In genomic region chr2:181590471-181590870, GRCm38 (mm10) we compare ENCODE assay signal across 15 mouse cellular contexts. TPM values are rescaled to one million over a fixed set of nuclear protein-coding genes. Genes with fewer than 3 reads are reported as not detected.
DNase-seq lines count a peak whose midpoint lies in the region; ATAC-seq and TF ChIP-seq lines count a peak whose summit lies in the region.
"Had no signal": no experiment of that assay in that cellular context is flagged by ENCODE, and none has a peak within 500 bp of the region (broad histone marks: within the 10 kb centered on the region; RNA-seq: fewer than 3 reads in every experiment).

No protein-coding gene starts in this region.

- intact Hi-C loops in gastrocnemius, adult 2 months (cut with DNase I): loop anchor here (10.0 kb wide), 1 partner anchor 406 kb away; the partner anchor contains the start of gene Ppdpf

- peak; percentile 5 to 6 for DNase-seq in gastrocnemius, postnatal 4 days (ENCODE audit: low spot score in 2 of 2)
- DNase-seq in gastrocnemius, adult 2 months: no peak
- DNase-seq in midbrain, embryonic 10.5 days (ENCODE audit: low spot score): no peak
- no peak for DNase-seq in layer of hippocampus, adult 9-11 months
- DNase-seq: gastrocnemius, postnatal 14 days; kidney, postnatal 10 days; layer of hippocampus, postnatal 36 days; right cerebral cortex, postnatal 14 days; thymus, postnatal 36 days had no signal

- no peak overlapping the region for H3K9ac ChIP-seq in midbrain, embryonic 16.5 days (ENCODE audit: low read depth, low read length)
- no peak overlapping the region for H3K9ac ChIP-seq in liver, embryonic 12.5 days
- H3K9ac ChIP-seq in neural tube, embryonic 13.5 days: 0 out of 2 replicates have a peak overlapping the region, but pooled peaks have one; percentile 99
- H3K9ac ChIP-seq: limb, embryonic 15.5 days had no signal

- peaks cover 55% of the 10 kb centered on the region for H3K36me3 ChIP-seq in midbrain, embryonic 10.5 days
- H3K36me3 ChIP-seq in midbrain, embryonic 16.5 days (ENCODE audit: control insufficient read depth, insufficient read depth, low read length): peaks cover 37% of the 10 kb centered on the region
- peaks cover 51% of the 10 kb centered on the region for H3K36me3 ChIP-seq in liver, embryonic 12.5 days
- peaks cover 56% of the 10 kb centered on the region for H3K36me3 ChIP-seq in neural tube, embryonic 13.5 days

- no peak overlapping the region for H3K4me2 ChIP-seq in midbrain, embryonic 16.5 days (ENCODE audit: low read length)
- 0 out of 2 replicates have a peak overlapping the region, but pooled peaks have one; percentile 98 for H3K4me2 ChIP-seq in liver, embryonic 12.5 days
- peak overlapping the region; percentile 94 for H3K4me2 ChIP-seq in neural tube, embryonic 13.5 days

- H3K4me3 ChIP-seq in gastrocnemius, adult 2 months: no peak overlapping the region
- 0 out of 2 replicates have a peak overlapping the region, but pooled peaks have one; percentile 11 for H3K4me3 ChIP-seq in midbrain, embryonic 10.5 days
- no peak overlapping the region for H3K4me3 ChIP-seq in midbrain, embryonic 16.5 days (ENCODE audit: low read depth, low read length)
- no peak overlapping the region for H3K4me3 ChIP-seq in liver, embryonic 12.5 days
- H3K4me3 ChIP-seq in neural tube, embryonic 13.5 days: peak overlapping the region; percentile 90; the same call in 1 of the 2 replicates

- no peaks in the 10 kb centered on the region for H3K9me3 ChIP-seq in midbrain, embryonic 10.5 days (replicated peaks)
- H3K9me3 ChIP-seq in midbrain, embryonic 16.5 days (replicated peaks; ENCODE audit: control insufficient read depth, low read length, poor library complexity, severe bottlenecking): no peaks in the 10 kb centered on the region
- no peaks in the 10 kb centered on the region for H3K9me3 ChIP-seq in liver, embryonic 12.5 days (replicated peaks)
- no peaks in the 10 kb centered on the region for H3K9me3 ChIP-seq in neural tube, embryonic 13.5 days
- H3K9me3 ChIP-seq: heart, embryonic 15.5 days; limb, embryonic 15.5 days had no signal

- H3K27me3 ChIP-seq in midbrain, embryonic 10.5 days (ENCODE audit: low read depth, poor library complexity, severe bottlenecking): no peaks in the 10 kb centered on the region
- H3K27me3 ChIP-seq in midbrain, embryonic 16.5 days (ENCODE audit: control insufficient read depth, insufficient read depth, low read depth, low read length): no peaks in the 10 kb centered on the region
- H3K27me3 ChIP-seq in liver, embryonic 12.5 days (replicated peaks): no peaks in the 10 kb centered on the region
- no peaks in the 10 kb centered on the region for H3K27me3 ChIP-seq in neural tube, embryonic 13.5 days
- H3K27me3 ChIP-seq: heart, embryonic 15.5 days; limb, embryonic 15.5 days had no signal

- no peak overlapping the region for H3K27ac ChIP-seq in gastrocnemius, adult 2 months
- no peak overlapping the region for H3K27ac ChIP-seq in midbrain, embryonic 10.5 days (replicated peaks)
- H3K27ac ChIP-seq in midbrain, embryonic 16.5 days (ENCODE audit: low read length): no peak overlapping the region
- no peak overlapping the region for H3K27ac ChIP-seq in liver, embryonic 12.5 days
- H3K27ac ChIP-seq in neural tube, embryonic 13.5 days (replicated peaks): no peak overlapping the region
- H3K27ac ChIP-seq: heart, embryonic 15.5 days; limb, embryonic 15.5 days had no signal

- WGBS in midbrain, embryonic 10.5 days: 93% methylated on average over 5 of the region's 5 CpGs
- WGBS in midbrain, embryonic 16.5 days: 98% methylated on average over 5 of the region's 5 CpGs
- 80% methylated on average over 5 of the region's 5 CpGs for WGBS in liver, embryonic 12.5 days (ENCODE audit: insufficient replicate concordance)
- WGBS in neural tube, embryonic 13.5 days: 96% methylated on average over 5 of the region's 5 CpGs

- ATAC-seq in midbrain, embryonic 16.5 days: no peak
- no peak for ATAC-seq in liver, embryonic 12.5 days
- no peak for ATAC-seq in neural tube, embryonic 13.5 days (ENCODE audit: low read depth)
- ATAC-seq: inflammation-experienced regulatory T-cells, adult 6 months had no signal

- peaks cover 30% of the 10 kb centered on the region for H3K4me1 ChIP-seq in midbrain, embryonic 10.5 days
- peaks cover 19% of the 10 kb centered on the region for H3K4me1 ChIP-seq in midbrain, embryonic 16.5 days (ENCODE audit: control insufficient read depth, insufficient read depth, low read length)
- peaks cover 34% of the 10 kb centered on the region for H3K4me1 ChIP-seq in liver, embryonic 12.5 days
- H3K4me1 ChIP-seq in neural tube, embryonic 13.5 days (replicated peaks): peaks cover 31% of the 10 kb centered on the region

- TF ChIP-seq CTCF in gastrocnemius, adult 2 months (IDR thresholded peaks at IDR 0.05): no peak

RNA-seq across cellular contexts. Expression of gene Prpf6, which starts 1.2 kb away (rescaled TPM):
- 10 to 100 TPM; 41.9 to 43.9 TPM for total RNA-seq in gastrocnemius, postnatal 4 days (2021)
- total RNA-seq in gastrocnemius, adult 2 months (2021): 10 to 100 TPM; 31.1 to 36.5 TPM
- 82.0 and 85.4 TPM in 2 replicates for polyA plus RNA-seq in midbrain, embryonic 10.5 days (2016; fragmentation: Nextera tagmentation; extraction: Ambion mirVana)
- 59.7 and 64.6 TPM in 2 replicates for polyA plus RNA-seq in midbrain, embryonic 16.5 days (2015; fragmentation: Nextera tagmentation; extraction: Ambion mirVana)
- polyA plus RNA-seq in liver, embryonic 12.5 days (2016; fragmentation: Nextera tagmentation; extraction: Ambion mirVana): 45.6 and 48.2 TPM in 2 replicates
- 63.1 and 65.6 TPM in 2 replicates for polyA plus RNA-seq in neural tube, embryonic 13.5 days (2015; fragmentation: Nextera tagmentation; extraction: Ambion mirVana)

RNA-seq across cellular contexts. Expression of gene Zfp512b, which starts 2.1 kb away (rescaled TPM):
- 10 to 100 TPM; 49.8 to 51.4 TPM for total RNA-seq in gastrocnemius, postnatal 4 days (2021)
- 10 to 100 TPM; 17.6 to 20.3 TPM for total RNA-seq in gastrocnemius, adult 2 months (2021)
- polyA plus RNA-seq in midbrain, embryonic 10.5 days (2016; fragmentation: Nextera tagmentation; extraction: Ambion mirVana): 34.6 and 48.0 TPM in 2 replicates
- polyA plus RNA-seq in midbrain, embryonic 16.5 days (2015; fragmentation: Nextera tagmentation; extraction: Ambion mirVana): 70.0 and 78.0 TPM in 2 replicates
- 22.2 and 23.4 TPM in 2 replicates for polyA plus RNA-seq in liver, embryonic 12.5 days (2016; fragmentation: Nextera tagmentation; extraction: Ambion mirVana)
- polyA plus RNA-seq in neural tube, embryonic 13.5 days (2015; fragmentation: Nextera tagmentation; extraction: Ambion mirVana): 78.7 and 81.3 TPM in 2 replicates

RNA-seq across cellular contexts. Expression of gene Uckl1, which starts 5.8 kb away (rescaled TPM):
- total RNA-seq in gastrocnemius, postnatal 4 days (2021): 10 to 100 TPM; 40.2 to 49.9 TPM
- total RNA-seq in gastrocnemius, adult 2 months (2021): 10 to 100 TPM; 26.1 to 29.1 TPM
- polyA plus RNA-seq in midbrain, embryonic 10.5 days (2016; fragmentation: Nextera tagmentation; extraction: Ambion mirVana): 49.8 and 59.3 TPM in 2 replicates
- 71.2 and 76.0 TPM in 2 replicates for polyA plus RNA-seq in midbrain, embryonic 16.5 days (2015; fragmentation: Nextera tagmentation; extraction: Ambion mirVana)
- polyA plus RNA-seq in liver, embryonic 12.5 days (2016; fragmentation: Nextera tagmentation; extraction: Ambion mirVana): 30.7 and 32.7 TPM in 2 replicates
- 67.4 and 73.6 TPM in 2 replicates for polyA plus RNA-seq in neural tube, embryonic 13.5 days (2015; fragmentation: Nextera tagmentation; extraction: Ambion mirVana)

RNA-seq across cellular contexts. Expression of gene Samd10, which starts 8.5 kb away (rescaled TPM):
- 1 to 10 TPM; 1.7 to 1.9 TPM for total RNA-seq in gastrocnemius, postnatal 4 days (2021)
- total RNA-seq in gastrocnemius, adult 2 months (2021): 1 to 10 TPM; 1.5 to 1.7 TPM
- polyA plus RNA-seq in midbrain, embryonic 10.5 days (2016; fragmentation: Nextera tagmentation; extraction: Ambion mirVana): 36.4 and 56.1 TPM in 2 replicates
- 213 and 216 TPM in 2 replicates for polyA plus RNA-seq in midbrain, embryonic 16.5 days (2015; fragmentation: Nextera tagmentation; extraction: Ambion mirVana)
- polyA plus RNA-seq in liver, embryonic 12.5 days (2016; fragmentation: Nextera tagmentation; extraction: Ambion mirVana): 2.8 and 3.0 TPM in 2 replicates
- 146 and 157 TPM in 2 replicates for polyA plus RNA-seq in neural tube, embryonic 13.5 days (2015; fragmentation: Nextera tagmentation; extraction: Ambion mirVana)

Comparison
In these comparisons a context has a peak if more than half of its experiments do, and no peak if none do; other contexts are left out.
1. DNase-seq: peak in gastrocnemius, postnatal 4 days (2 of 2); none in gastrocnemius, adult 2 months (single experiment), midbrain, embryonic 10.5 days (single experiment) and layer of hippocampus, adult 9-11 months (single experiment).
2. H3K4me3 ChIP-seq: peak in midbrain, embryonic 10.5 days (single experiment) and neural tube, embryonic 13.5 days (single experiment); none in gastrocnemius, adult 2 months (single experiment), midbrain, embryonic 16.5 days (single experiment) and liver, embryonic 12.5 days (single experiment).